Mouse (Mus musculus) liver (tissue): ENCODE data around the gene Zfp764.
A peak's percentile ranks its signal among the peaks of the same experiment; 100 is the strongest.
"Not testable (repeated sequence)": the region's sequence is repeated elsewhere in the genome, so short reads cannot be mapped to it uniquely, and the experiment has no call there.

ENCODE experiments used
- DNase-seq: peaks from one replicate; pipeline ENCODE4 v3.0.0-alpha.2; 2020; ENCODE audit warnings: mixed read lengths

The Zfp764 gene

DNA sequence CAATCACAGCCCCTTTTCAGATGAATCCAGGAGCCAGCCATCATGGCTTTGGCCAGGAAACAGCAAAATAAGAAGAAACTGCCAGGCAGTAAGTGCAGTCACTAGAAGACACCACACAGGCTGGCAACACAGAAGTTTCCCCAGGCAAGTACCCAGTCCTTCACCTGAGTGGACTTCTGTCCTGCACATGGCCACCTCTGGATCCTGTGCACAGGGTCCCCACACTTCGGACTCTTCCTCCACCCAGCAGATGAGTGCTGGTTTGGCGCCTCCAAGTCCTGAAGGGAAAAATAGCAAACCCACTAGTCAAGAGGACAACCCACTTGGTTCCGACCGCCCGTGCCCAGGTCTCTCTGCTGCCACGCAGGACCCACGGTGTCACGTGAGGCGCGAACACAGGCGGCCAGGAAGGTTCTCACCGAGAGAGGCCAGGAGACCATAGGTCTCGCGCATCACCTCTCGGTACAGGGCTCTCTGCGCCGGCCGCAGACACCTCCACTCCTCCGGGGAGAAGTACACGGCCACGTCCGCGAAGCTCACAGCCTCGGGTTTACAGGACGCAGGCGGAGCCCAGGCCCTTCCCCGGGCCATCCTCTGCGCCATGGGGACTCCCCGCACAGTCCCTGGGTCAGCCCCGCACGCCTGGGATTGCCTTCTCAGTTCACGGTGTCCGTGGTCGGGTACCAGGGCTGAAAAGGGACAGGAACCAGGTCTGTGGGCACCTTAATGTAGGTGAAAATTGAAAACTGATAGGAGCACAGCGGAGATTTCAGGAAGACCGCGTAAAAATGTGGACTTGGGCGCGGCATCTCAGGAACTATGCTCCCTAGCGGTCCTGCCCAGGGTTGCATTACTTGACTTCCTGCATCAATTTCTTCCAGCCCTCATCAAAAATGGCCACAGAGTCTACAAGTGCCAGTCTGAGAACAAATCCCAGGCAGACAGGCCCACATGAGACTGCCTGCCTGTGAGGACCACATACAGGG is at the start of gene Zfp764:
Gene Zfp764 (minus strand): TSS at position 821 of the 986 bp plus-strand sequence.
- DNase-seq, result peak; percentile 74

- no peak for DNase-seq
These were observed 48.3 kb upstream of the Zfp764 start for GRCm38 (mm10) chr7:127454905-127455304.

DNA sequence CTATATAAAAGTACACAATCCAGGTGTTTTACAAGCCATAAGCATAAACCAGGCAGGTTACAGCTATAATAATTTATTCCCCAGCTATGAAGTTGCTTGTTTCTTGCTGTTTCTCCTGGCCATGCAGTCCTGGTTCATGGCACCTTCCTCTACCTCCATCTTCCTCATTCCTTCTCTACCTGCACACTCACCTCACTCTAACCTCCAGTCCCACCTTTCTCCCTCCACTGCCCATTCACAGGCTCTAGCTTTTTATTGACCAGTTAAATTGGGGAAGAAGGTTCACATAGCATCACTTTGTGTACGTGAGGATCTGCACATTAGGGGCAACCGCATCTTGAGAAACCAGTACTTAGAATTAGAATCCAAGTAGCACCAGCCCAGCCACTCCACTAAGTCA is 46.4 kb upstream of the Zfp764 start:
- DNase-seq, result no peak

DNA sequence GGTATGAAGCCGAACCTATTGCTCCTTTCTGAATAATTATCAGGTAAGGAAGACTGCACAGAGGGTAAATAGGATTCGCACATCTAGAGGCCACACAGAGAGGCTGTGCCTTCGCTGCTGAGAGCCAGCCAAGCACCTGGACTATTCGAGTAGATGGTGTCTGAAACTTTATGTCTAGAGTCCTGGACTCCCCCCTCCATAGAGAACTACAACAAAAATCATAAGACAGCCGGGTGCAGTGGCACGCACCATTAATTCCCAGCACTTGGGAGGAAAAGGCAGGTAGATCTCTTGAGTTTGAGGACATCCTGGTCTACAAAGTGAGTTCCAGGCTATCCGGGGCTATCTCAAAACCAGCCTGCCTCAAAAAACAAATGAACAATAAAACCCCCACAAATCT is 43.3 kb upstream of the Zfp764 start:
- DNase-seq, result no peak

DNA sequence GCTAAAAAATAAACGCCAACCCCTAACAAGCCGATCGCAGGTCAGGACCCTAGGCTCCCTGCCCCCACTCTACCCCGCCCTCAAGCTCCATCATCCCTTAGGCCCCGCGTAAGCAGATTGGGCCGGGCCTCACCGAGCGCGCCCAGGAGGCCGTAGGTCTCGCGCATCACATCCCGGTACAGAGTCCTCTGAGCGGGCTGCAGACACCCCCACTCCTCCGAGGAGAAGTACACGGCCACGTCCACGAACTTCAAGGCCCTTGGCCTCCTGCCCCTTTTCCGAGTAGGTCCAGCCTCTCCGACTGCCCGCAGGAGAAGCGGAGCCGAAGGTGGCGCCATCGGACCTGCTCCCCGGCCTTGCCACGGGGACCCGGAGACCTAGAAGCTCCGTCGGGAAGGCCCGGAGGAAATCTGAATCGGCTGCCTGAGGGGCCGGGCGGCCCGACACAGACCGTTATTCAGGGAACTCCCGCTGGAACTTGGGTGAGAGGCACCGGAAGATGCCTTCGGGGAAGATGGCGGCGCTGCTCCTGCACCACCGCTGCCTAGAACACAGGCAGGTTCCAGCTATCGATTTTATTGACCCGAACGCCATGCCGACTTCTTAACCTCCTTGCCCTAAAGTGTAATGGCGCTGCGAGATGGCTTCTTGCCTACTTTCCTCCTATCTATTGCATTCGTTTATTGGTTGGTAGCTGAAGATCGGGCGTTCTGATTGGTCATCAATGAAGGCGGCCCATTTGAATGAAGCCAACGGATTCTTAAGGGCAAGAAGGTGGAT is 42.1 kb upstream of the Zfp764 start, which contains the start of gene Zfp689:
Gene Zfp689 (minus strand): TSS at position 638 of the 780 bp plus-strand sequence.
- peak; percentile 89 for DNase-seq

DNA sequence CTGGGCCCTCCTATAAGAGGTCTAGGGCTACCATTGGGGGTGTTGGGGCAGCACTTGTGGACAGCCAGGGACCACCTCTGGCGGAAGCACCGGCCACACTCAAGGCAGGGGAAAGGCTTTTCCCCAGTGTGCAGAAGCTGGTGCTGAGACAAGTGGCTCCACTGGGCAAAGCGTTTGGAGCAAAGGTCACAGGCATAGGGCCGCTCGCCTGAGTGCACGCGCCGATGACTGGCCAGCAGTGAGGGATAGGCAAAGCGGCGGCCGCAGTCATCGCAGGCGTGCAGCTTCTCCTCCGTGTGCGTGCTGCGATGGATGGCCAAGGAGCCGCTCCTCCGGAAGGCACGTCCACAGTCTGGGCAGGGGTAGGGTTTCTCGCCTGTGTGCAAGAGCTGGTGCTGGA is 37.4 kb upstream of the Zfp764 start:
- no peak for DNase-seq

GRCm38 (mm10) chr7:127437724-127438123 is 31.1 kb upstream of the Zfp764 start:
- DNase-seq, result peak; percentile 42

DNA sequence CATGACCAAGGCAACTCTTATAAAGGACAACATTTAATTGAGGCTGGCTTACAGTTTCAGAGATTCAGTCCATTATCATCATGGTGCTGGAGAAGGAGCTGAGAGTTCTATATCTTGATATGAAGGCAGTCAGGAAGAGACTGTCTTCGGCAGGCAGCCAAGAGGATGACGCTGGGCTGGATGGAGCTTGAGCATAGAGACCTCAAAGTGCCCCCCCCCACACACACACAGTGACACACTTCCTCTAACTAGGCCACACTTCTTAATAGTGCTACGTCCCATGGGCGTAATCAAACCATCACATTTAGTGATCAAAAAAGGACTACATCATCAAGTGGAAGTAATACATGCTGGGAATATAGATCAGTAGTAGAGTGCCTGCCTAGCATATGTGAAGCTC is 28.6 kb upstream of the Zfp764 start:
- no peak for DNase-seq

- DNase-seq, result no peak
These were observed 19.7 kb upstream of the Zfp764 start for GRCm38 (mm10) chr7:127426354-127426753.

GRCm38 (mm10) chr7:127425911-127426310 is 19.3 kb upstream of the Zfp764 start:
- no peak for DNase-seq

GRCm38 (mm10) chr7:127425291-127425690 is 18.7 kb upstream of the Zfp764 start:
- DNase-seq, result no peak

DNA sequence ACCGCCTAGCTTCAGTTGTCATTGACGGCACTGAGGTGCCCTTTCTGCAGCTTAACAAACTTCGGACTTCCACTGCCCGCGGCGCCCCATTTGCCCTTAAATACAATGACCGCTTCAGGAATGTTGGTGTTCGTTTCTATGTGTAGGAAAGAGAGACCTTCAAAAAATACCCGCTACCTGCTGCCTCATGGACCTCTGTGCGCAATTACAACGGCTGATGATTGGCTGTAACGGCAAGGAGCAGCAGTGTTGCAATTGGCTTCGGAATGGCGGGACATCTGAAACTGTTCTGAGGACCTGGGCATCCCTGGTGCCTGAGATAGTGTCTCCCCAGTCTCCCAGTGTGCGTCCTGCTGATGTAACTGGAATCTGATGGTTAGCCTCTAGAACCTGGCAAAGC is 15.6 kb upstream of the Zfp764 start:
- DNase-seq, result peak; percentile 48

DNA sequence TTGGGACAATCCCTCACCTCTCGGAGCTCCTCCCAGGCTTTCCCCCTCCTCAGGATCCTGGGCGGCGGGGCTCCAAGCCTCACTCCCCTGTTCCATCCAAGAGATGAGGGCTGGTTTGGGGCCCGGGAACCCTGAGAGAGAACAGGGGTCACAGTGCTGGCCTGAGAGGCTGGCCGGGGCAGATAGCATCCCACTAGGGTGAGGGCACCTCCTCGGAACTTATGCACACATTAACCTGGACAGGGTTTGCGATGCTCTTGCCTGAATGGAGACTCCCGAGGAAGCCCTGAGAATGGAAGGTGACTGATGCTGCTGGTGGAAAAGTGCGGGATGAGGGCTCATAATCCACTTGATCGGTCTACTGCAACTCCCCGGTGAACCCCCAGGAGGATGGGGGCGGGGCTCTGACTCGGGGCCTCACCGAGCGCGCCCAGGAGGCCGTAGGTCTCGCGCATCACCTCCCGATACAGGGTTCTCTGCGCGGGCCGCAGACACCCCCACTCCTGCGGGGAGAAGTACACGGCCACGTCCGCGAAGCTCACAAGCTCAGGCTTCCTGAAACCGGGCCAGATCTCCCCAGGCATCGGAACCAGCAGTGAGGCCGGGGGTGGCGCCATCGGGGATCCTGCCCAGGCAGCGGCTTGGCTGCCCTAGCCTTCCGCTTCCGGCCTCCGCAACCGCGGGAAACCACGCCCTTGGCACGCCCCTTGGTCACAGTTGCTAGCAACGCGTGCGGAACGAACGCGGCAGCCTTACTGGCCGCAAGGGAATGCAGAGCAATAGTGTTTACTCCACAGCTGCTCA is 15.0 kb upstream of the Zfp764 start, which contains the start of gene Zfp688:
Gene Zfp688 (minus strand): TSS at position 681 of the 804 bp plus-strand sequence.
- DNase-seq, result peak; percentile 94

DNA sequence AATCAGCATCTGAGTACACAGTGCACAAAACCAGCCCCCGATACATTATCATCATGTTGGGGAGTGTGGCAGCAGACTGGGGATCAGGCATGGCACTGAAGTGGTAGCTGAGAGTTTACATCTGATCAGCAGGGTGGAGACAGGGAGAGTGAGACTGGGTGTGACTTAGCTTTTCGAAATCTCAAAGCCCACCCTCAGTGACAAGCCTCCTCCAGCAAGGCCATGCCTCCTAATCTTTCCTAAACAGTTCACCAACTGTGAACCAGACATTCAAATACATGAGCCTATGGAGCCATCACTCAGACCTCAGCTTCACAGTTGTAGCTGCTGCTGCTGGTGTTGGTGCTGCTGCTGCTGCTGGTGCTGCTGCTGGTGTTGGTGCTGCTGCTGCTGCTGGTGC is 4.8 kb upstream of the Zfp764 start:
- no peak for DNase-seq

GRCm38 (mm10) chr7:127404101-127404500 is 2.5 kb downstream of the Zfp764 start:
- not testable (repeated sequence) for DNase-seq

DNA sequence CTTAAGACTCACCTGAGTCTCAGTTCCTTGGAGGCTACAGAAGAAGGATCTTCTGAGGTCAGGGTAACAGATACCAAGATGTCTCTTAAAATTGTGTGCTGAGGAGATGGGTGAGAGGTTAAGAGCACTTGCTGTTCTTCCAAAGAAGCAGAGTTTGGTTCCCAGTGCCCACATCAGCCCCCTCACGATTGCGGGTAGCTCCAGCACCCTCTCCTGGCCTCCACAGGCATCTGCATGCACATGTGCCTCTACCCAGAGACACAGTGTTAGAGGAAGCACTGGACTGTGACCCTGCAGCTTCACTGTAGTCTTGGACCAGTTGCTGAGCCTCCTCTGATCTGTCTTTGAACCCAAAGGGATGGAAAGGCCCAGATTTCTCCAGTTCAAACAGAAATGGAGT is 3.6 kb downstream of the Zfp764 start:
- no peak for DNase-seq

GRCm38 (mm10) chr7:127400355-127400754 is 6.3 kb downstream of the Zfp764 start:
- DNase-seq, result no peak

GRCm38 (mm10) chr7:127393944-127394333 is 12.7 kb downstream of the Zfp764 start:
- DNase-seq, result no peak

GRCm38 (mm10) chr7:127393157-127393943 is 13.3 kb downstream of the Zfp764 start, which contains the start of gene E430018J23Rik:
Gene E430018J23Rik, minus strand, starts transcription at chr7:127393629.
- peak; percentile 92 for DNase-seq

GRCm38 (mm10) chr7:127392251-127392824 is 14.3 kb downstream of the Zfp764 start:
- DNase-seq, result no peak

GRCm38 (mm10) chr7:127391538-127391937 is 15.1 kb downstream of the Zfp764 start:
- no peak for DNase-seq
